11 mouse cellular contexts compared by ENCODE assay signal in genomic region chr2:115895717-115896116, GRCm38 (mm10).
DNase-seq lines count a peak whose midpoint lies in the region; ATAC-seq and TF ChIP-seq lines count a peak whose summit lies in the region.
"Had no signal": no experiment of that assay in that cellular context is flagged by ENCODE, and none has a peak within 500 bp of the region (broad histone marks: within the 10 kb centered on the region; RNA-seq: fewer than 3 reads in every experiment).

No protein-coding gene starts in this region.

- peaks cover 71% of the 10 kb centered on the region for H3K4me1 ChIP-seq in kidney, embryonic 15.5 days
- H3K4me1 ChIP-seq in kidney, postnatal 0 days (replicated peaks; ENCODE audit: insufficient read depth, low read length), result peaks cover 21% of the 10 kb centered on the region

- 0 out of 2 replicates have a peak, but pooled peaks cover 2% of the 10 kb centered on the region for H3K36me3 ChIP-seq in kidney, embryonic 15.5 days
- no peaks in the 10 kb centered on the region for H3K36me3 ChIP-seq in kidney, postnatal 0 days (ENCODE audit: insufficient read depth, low read length)

- no peaks in the 10 kb centered on the region for H3K9me3 ChIP-seq in kidney, embryonic 15.5 days (replicated peaks)
- H3K9me3 ChIP-seq in kidney, postnatal 0 days (replicated peaks; ENCODE audit: low read length), result no peaks in the 10 kb centered on the region

- H3K9ac ChIP-seq in kidney, embryonic 15.5 days, result no peak overlapping the region
- H3K9ac ChIP-seq in kidney, postnatal 0 days (ENCODE audit: low read depth, low read length), result no peak overlapping the region

- peak; percentile 21 for DNase-seq in adrenal gland, postnatal 25 days
- no peak for DNase-seq in adrenal gland, adult 18-20 months (ENCODE audit: low spot score in 2 of 2)
- DNase-seq in kidney, adult 18-20 months, result no peak
- DNase-seq in MN1 (ENCODE audit: low spot score), result peak; percentile 27
- DNase-seq in kidney, postnatal 0 days (ENCODE audit: low spot score), result peak; percentile 64
- DNase-seq in urinary bladder, adult 2 months (ENCODE audit: low spot score), result no peak
- DNase-seq: cerebellum, adult 2 months; lung, adult 2 months; thymus, adult 2 months had no signal

- WGBS in kidney, embryonic 15.5 days, result 53% methylated on average over 3 of the region's 3 CpGs
- 52% methylated on average over 3 of the region's 3 CpGs for WGBS in kidney, postnatal 0 days

- ATAC-seq in kidney, embryonic 15.5 days (replicated peaks; ENCODE audit: low FRiP score), result peak; percentile 50
- peak; percentile 31; the same call in 1 of the 2 replicates for ATAC-seq in kidney, postnatal 0 days (replicated peaks; ENCODE audit: low FRiP score, low read depth)
- ATAC-seq in granulocyte monocyte progenitor cell, adult 5-6 weeks (replicated peaks; ENCODE audit: poor library complexity, severe bottlenecking), result no peak

- H3K4me2 ChIP-seq in kidney, embryonic 15.5 days, result no peak overlapping the region
- no peak overlapping the region for H3K4me2 ChIP-seq in kidney, postnatal 0 days (ENCODE audit: low read length)

- H3K27ac ChIP-seq in kidney, embryonic 15.5 days, result peak overlapping the region; percentile 69
- peak overlapping the region; percentile 38; the same call in 1 of the 2 replicates for H3K27ac ChIP-seq in kidney, postnatal 0 days

- no peaks in the 10 kb centered on the region for H3K27me3 ChIP-seq in kidney, embryonic 15.5 days
- H3K27me3 ChIP-seq in kidney, postnatal 0 days (ENCODE audit: insufficient read depth, low read length), result no peaks in the 10 kb centered on the region

- TF ChIP-seq CTCF in kidney, postnatal 0 days (IDR thresholded peaks at IDR 0.05; ENCODE audit: low read depth), result no peak

- H3K4me3 ChIP-seq in kidney, embryonic 15.5 days (replicated peaks), result no peak overlapping the region
- H3K4me3 ChIP-seq in kidney, postnatal 0 days (replicated peaks; ENCODE audit: low read depth, low read length), result no peak overlapping the region

Comparison
In these comparisons a context has a peak if more than half of its experiments do, and no peak if none do; other contexts are left out.
1. DNase-seq: peak in adrenal gland, postnatal 25 days (single experiment), MN1 (single experiment) and kidney, postnatal 0 days (single experiment); none in adrenal gland, adult 18-20 months (0 of 2), kidney, adult 18-20 months (single experiment) and urinary bladder, adult 2 months (single experiment).